Mouse (Mus musculus): ENCODE data around the gene Usp50. TPM values are rescaled to one million over a fixed set of nuclear protein-coding genes. Genes with fewer than 3 reads are reported as not detected.

The Usp50 gene
- total and polyA plus RNA-seq, 3 experiments, result 0.37 to 3.2 (median 0.89) TPM

Other genes starting within 250 kb of the Usp50 start
- not detected in 2 replicates for gene Slc27a2, start 231.1 kb downstream of the Usp50 start, total RNA-seq (2012; rRNA removed)
- gene Slc27a2, start 231.1 kb downstream of the Usp50 start, total RNA-seq (2014; rRNA removed), result not detected in 2 replicates
- gene Slc27a2, start 231.1 kb downstream of the Usp50 start, polyA plus RNA-seq (2012; ENCODE audit: insufficient read length, low read depth), result not detected in 2 replicates
- 0.80 and 1.8 TPM in 2 replicates for gene Hdc, start 164.2 kb downstream of the Usp50 start, total RNA-seq (2012; rRNA removed)
- 1.5 and 2.9 TPM in 2 replicates for gene Hdc, start 164.2 kb downstream of the Usp50 start, total RNA-seq (2014; rRNA removed)
- 1.1 and 1.6 TPM in 2 replicates for gene Hdc, start 164.2 kb downstream of the Usp50 start, polyA plus RNA-seq (2012; ENCODE audit: insufficient read length, low read depth)
- 23.9 and 25.5 TPM in 2 replicates for gene Gabpb1, start 107.1 kb downstream of the Usp50 start, total RNA-seq (2012; rRNA removed)
- gene Gabpb1, start 107.1 kb downstream of the Usp50 start, total RNA-seq (2014; rRNA removed), result 50.1 and 56.8 TPM in 2 replicates
- 50.2 and 52.1 TPM in 2 replicates for gene Gabpb1, start 107.1 kb downstream of the Usp50 start, polyA plus RNA-seq (2012; ENCODE audit: insufficient read length, low read depth)
- 24.2 TPM in 2 replicates for gene Usp8, start 76.1 kb downstream of the Usp50 start, total RNA-seq (2012; rRNA removed)
- 23.5 and 24.1 TPM in 2 replicates for gene Usp8, start 76.1 kb downstream of the Usp50 start, total RNA-seq (2014; rRNA removed)
- 41.5 and 43.0 TPM in 2 replicates for gene Usp8, start 76.1 kb downstream of the Usp50 start, polyA plus RNA-seq (2012; ENCODE audit: insufficient read length, low read depth)
- 14.1 and 15.7 TPM in 2 replicates for gene Trpm7, start 92.8 kb upstream of the Usp50 start, total RNA-seq (2012; rRNA removed)
- gene Trpm7, start 92.8 kb upstream of the Usp50 start, total RNA-seq (2014; rRNA removed), result 30.1 and 36.7 TPM in 2 replicates
- 23.7 and 25.8 TPM in 2 replicates for gene Trpm7, start 92.8 kb upstream of the Usp50 start, polyA plus RNA-seq (2012; ENCODE audit: insufficient read length, low read depth)
- gene Sppl2a, start 149.8 kb upstream of the Usp50 start, total RNA-seq (2012; rRNA removed), result 29.8 and 37.4 TPM in 2 replicates
- 52.4 and 58.5 TPM in 2 replicates for gene Sppl2a, start 149.8 kb upstream of the Usp50 start, total RNA-seq (2014; rRNA removed)
- 34.0 and 35.3 TPM in 2 replicates for gene Sppl2a, start 149.8 kb upstream of the Usp50 start, polyA plus RNA-seq (2012; ENCODE audit: insufficient read length, low read depth)
- gene Ap4e1, start 225.2 kb upstream of the Usp50 start, total RNA-seq (2012; rRNA removed), result 5.8 and 6.9 TPM in 2 replicates
- 9.6 and 10.9 TPM in 2 replicates for gene Ap4e1, start 225.2 kb upstream of the Usp50 start, total RNA-seq (2014; rRNA removed)
- 9.0 and 10.0 TPM in 2 replicates for gene Ap4e1, start 225.2 kb upstream of the Usp50 start, polyA plus RNA-seq (2012; ENCODE audit: insufficient read length, low read depth)